Mouse (Mus musculus) intestine, embryonic 14.5 days (tissue): Measurements from ENCODE around the gene Prkce. TPM values are rescaled to one million over a fixed set of nuclear protein-coding genes. Genes with fewer than 3 reads are reported as not detected.

Experiments
- ATAC-seq: fragments of 200-750 bp; cut with Nextera tagmentation; replicated peaks from 2 replicates; pipeline ENCODE4 v1.8.0; 2017; ENCODE audit warnings: low read depth, moderate number of reproducible peaks, moderate TSS enrichment, moderate library complexity; ENCODE audit not compliant: low FRiP score, low TSS enrichment
- DNase-seq: peaks from one replicate; pipeline ENCODE4 v3.0.0-alpha.2; 2018; ENCODE audit warnings: low spot score
- H3K27ac ChIP-seq: fragments of 300-500 bp; sonication (generic); 2 replicates; pipeline ENCODE4 v1.5.1; 2014; ENCODE audit warnings: low read depth, mild to moderate bottlenecking, control low read depth
- H3K27me3 ChIP-seq: fragments of 300-500 bp; sonication (generic); replicated peaks from 2 replicates; pipeline ENCODE4 v1.6.1; 2014; ENCODE audit warnings: low read length, control low read depth; ENCODE audit not compliant: control insufficient read depth, insufficient read depth
- H3K36me3 ChIP-seq: fragments of 300-500 bp; sonication (generic); 2 replicates; pipeline ENCODE4 v1.6.1; 2014; ENCODE audit warnings: low read length, control low read depth; ENCODE audit not compliant: control insufficient read depth, insufficient read depth
- H3K4me1 ChIP-seq: fragments of 300-500 bp; sonication (generic); replicated peaks from 2 replicates; pipeline ENCODE4 v1.6.1; 2014; ENCODE audit warnings: low read length, control low read depth, mixed read lengths; ENCODE audit not compliant: control insufficient read depth, insufficient read depth
- H3K4me2 ChIP-seq: fragments of 300-500 bp; sonication (generic); 2 replicates; pipeline ENCODE4 v1.6.1; 2014; ENCODE audit warnings: low read length
- H3K4me3 ChIP-seq: fragments of 300-500 bp; sonication (generic); 2 replicates; pipeline ENCODE4 v1.5.1; 2014; ENCODE audit warnings: low read depth, low read length, control low read depth, mixed read lengths
- H3K9ac ChIP-seq: fragments of 300-500 bp; sonication (generic); 2 replicates; pipeline ENCODE4 v1.6.1; 2014; ENCODE audit warnings: mild to moderate bottlenecking, low read length
- H3K9me3 ChIP-seq: fragments of 300-500 bp; sonication (generic); 2 replicates; pipeline ENCODE4 v1.6.1; 2016; ENCODE audit warnings: low read length, control low read depth; ENCODE audit not compliant: control insufficient read depth
- WGBS: fragments of 180-500 bp; shearing (Covaris S2); extraction: QIAGEN DNeasy Blood & Tissue Kit; methylation state at CpG from one replicate; pipeline ENCODE4 v1.1.7; 2014; 5-methylcytosine and 5-hydroxymethylcytosine counted together
- polyA plus RNA-seq: library from polyadenylated mRNA; unstranded; fragments of >200 nt; fragmentation: Nextera tagmentation; extraction: Ambion mirVana; gene quantifications from 2 replicates; pipeline ENCODE4 v1.2.1, GENCODE M21; 2014

Prkce gene
- polyA plus RNA-seq, 1 experiment from 2014 or later, result 7.5 TPM

DNA sequence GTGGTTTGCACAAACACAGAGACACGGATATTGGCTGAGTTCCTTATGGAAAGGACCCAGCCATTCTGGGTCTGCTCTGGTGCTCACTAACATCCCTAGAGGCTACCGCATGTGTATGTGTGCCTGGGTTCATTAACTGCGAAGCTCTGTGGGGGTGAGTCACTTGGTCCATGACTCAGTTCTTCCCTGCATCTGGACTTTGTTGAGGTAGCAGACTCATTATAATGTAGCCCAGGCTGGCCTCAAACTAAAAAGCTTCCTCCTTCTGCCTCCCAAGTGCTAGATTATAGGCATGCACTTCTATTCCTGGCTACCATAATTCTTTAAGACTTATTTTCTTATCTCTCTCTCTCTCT, 286.7 kb downstream of the Prkce start:
- no peaks in the 10 kb centered on the region for H3K36me3 ChIP-seq
- 86% methylated on average over 3 of the region's 3 CpGs for WGBS
- H3K9ac ChIP-seq, result no peak overlapping the region
- no peak overlapping the region for H3K27ac ChIP-seq
- H3K4me2 ChIP-seq, result no peak overlapping the region
- H3K4me3 ChIP-seq, result no peak overlapping the region
- no peaks in the 10 kb centered on the region for H3K27me3 ChIP-seq
- H3K9me3 ChIP-seq, result no peaks in the 10 kb centered on the region
- no peaks in the 10 kb centered on the region for H3K4me1 ChIP-seq
- no peak for ATAC-seq
- DNase-seq, result no peak

- no peak for DNase-seq
- Histone ChIP-seq H3K9ac (no peak overlapping the region), H3K36me3 (no peaks in the 10 kb centered on the region), H3K4me3 (no peak overlapping the region), H3K27me3 (no peaks in the 10 kb centered on the region), H3K4me1 (no peaks in the 10 kb centered on the region), H3K27ac (no peak overlapping the region), H3K9me3 (no peaks in the 10 kb centered on the region), H3K4me2 (no peak overlapping the region)
- 71% methylated on average over 6 of the region's 6 CpGs for WGBS
- no peak for ATAC-seq
Measured at GRCm38 (mm10) chr17:86456512-86456911, 288.9 kb downstream of the Prkce start.

DNA sequence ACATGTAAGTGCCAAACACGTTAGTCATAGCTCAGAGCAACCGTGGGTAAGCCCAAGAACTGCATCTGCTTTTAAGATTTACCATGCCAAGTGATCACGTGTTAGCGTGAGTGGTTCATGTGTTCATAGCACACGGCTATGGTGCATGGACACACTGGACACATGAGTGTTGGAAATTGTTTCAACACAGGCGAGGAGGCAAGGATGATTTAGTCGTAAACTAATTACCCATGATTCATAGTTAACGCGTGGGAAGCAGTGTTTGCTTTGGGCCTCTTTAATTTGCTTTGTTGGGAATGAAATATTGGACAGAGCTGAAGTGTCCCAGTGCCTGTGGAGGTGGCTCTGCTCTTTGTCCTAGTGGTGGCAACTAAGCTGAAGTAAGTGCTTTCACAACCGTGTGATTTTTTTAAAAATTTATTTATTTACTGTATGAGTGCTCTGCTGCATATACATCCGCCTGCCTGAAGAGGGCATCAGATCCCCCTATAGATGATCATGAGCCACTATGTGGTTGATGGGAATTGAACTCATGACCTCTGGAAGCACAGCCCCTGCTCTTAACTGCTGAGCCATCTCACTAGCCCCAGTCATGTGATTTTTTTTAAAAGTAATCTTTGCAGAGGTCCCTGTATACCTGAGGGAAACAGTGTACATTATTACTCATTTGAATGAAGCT, 290.9 kb downstream of the Prkce start:
- Histone ChIP-seq H3K4me2 (no peak overlapping the region), H3K27me3 (no peaks in the 10 kb centered on the region), H3K9ac (no peak overlapping the region), H3K36me3 (no peaks in the 10 kb centered on the region), H3K4me1 (no peaks in the 10 kb centered on the region), H3K4me3 (no peak overlapping the region), H3K9me3 (no peaks in the 10 kb centered on the region), H3K27ac (no peak overlapping the region)
- 77% methylated on average over 11 of the region's 11 CpGs for WGBS
- ATAC-seq (no peak), DNase-seq (no peak)

GRCm38 (mm10) chr17:86460645-86461430, 293.3 kb downstream of the Prkce start:
- 75% methylated on average over 17 of the region's 17 CpGs for WGBS
- Histone ChIP-seq H3K27me3 (no peaks in the 10 kb centered on the region), H3K4me2 (no peak overlapping the region), H3K27ac (no peak overlapping the region), H3K36me3 (no peaks in the 10 kb centered on the region), H3K4me1 (no peaks in the 10 kb centered on the region), H3K9me3 (no peaks in the 10 kb centered on the region), H3K4me3 (no peak overlapping the region), H3K9ac (no peak overlapping the region)
- ATAC-seq (no peak), DNase-seq (no peak)

GRCm38 (mm10) chr17:86463369-86463768, 295.8 kb downstream of the Prkce start:
- Histone ChIP-seq H3K27ac (no peak overlapping the region), H3K9me3 (no peaks in the 10 kb centered on the region), H3K27me3 (no peaks in the 10 kb centered on the region), H3K9ac (no peak overlapping the region), H3K4me1 (peaks cover 10% of the 10 kb centered on the region; the same call in 1 of the 2 replicates), H3K36me3 (no peaks in the 10 kb centered on the region), H3K4me2 (no peak overlapping the region), H3K4me3 (no peak overlapping the region)
- ATAC-seq (no peak), DNase-seq (no peak)
- WGBS, result 63% methylated on average over 3 of the region's 3 CpGs

GRCm38 (mm10) chr17:86464197-86464596, 296.6 kb downstream of the Prkce start:
- 88% methylated on average over 8 of the region's 8 CpGs for WGBS
- Histone ChIP-seq H3K27me3 (no peaks in the 10 kb centered on the region), H3K4me3 (no peak overlapping the region), H3K9ac (no peak overlapping the region), H3K36me3 (no peaks in the 10 kb centered on the region), H3K27ac (no peak overlapping the region), H3K4me1 (peaks cover 13% of the 10 kb centered on the region; the same call in 1 of the 2 replicates), H3K9me3 (no peaks in the 10 kb centered on the region), H3K4me2 (no peak overlapping the region)
- ATAC-seq (no peak), DNase-seq (no peak)

- Histone ChIP-seq H3K27me3 (no peaks in the 10 kb centered on the region), H3K27ac (no peak overlapping the region), H3K36me3 (no peaks in the 10 kb centered on the region), H3K9ac (no peak overlapping the region), H3K4me2 (no peak overlapping the region), H3K4me1 (peaks cover 15% of the 10 kb centered on the region; the same call in 1 of the 2 replicates), H3K4me3 (no peak overlapping the region), H3K9me3 (no peaks in the 10 kb centered on the region)
- 65% methylated on average over 16 of the region's 16 CpGs for WGBS
- DNase-seq, result no peak
- no peak for ATAC-seq
Measured at GRCm38 (mm10) chr17:86464689-86465363, 297.2 kb downstream of the Prkce start.

DNA sequence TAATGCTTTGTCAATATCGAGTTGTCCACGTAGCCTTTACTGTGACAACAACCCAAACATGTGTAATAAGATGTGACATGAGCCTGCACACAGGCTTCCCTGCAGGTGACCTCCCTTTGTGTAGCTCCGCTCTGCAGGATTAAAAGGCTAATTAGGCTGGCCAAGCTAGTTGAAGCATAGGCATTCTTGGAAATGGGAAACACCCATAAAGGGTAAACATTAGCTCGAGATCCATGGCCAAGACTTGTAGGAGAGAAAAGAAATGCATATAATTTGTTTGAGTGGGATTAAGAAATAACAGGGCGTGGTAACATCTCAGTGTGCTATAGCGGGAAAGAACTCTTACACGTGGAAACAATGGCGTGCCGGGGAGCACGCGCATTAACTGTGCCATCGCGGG, 298.3 kb downstream of the Prkce start:
- DNase-seq (no peak), ATAC-seq (no peak)
- H3K4me1 ChIP-seq, result peaks cover 15% of the 10 kb centered on the region; the same call in 1 of the 2 replicates
- H3K4me2 ChIP-seq, result no peak overlapping the region
- H3K9ac ChIP-seq, result no peak overlapping the region
- no peaks in the 10 kb centered on the region for H3K9me3 ChIP-seq
- no peaks in the 10 kb centered on the region for H3K27me3 ChIP-seq
- no peaks in the 10 kb centered on the region for H3K36me3 ChIP-seq
- no peak overlapping the region for H3K4me3 ChIP-seq
- H3K27ac ChIP-seq, result no peak overlapping the region
- WGBS, result 83% methylated on average over 13 of the region's 13 CpGs
